Mouse (Mus musculus): ENCODE results near the gene Olfr1315-ps1.

Olfr1315-ps1 gene

DNA sequence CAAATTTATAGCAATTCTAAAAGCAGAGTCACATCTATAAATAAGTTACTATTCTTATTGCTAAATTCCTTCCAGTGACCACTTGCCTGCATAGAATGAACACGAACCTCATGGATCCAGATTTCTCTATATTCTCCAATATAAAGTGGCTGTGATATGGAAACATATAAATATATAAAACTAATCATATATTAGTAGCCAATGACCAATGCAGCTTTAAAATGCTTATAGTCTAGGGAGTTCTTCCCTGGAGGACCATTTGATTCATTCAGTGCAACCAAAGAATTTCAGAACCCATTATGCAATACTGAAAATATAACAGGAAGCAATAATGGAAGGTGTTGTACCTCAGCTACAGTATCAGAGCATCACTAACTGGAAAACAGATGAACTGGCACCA, at the start of gene Olfr1315-ps1:
Gene Olfr1315-ps1 (minus strand): TSS at position 101 of the 400 bp plus-strand sequence.
- no peak for DNase-seq (ENCODE audit: extremely low read depth, low read depth)

DNA sequence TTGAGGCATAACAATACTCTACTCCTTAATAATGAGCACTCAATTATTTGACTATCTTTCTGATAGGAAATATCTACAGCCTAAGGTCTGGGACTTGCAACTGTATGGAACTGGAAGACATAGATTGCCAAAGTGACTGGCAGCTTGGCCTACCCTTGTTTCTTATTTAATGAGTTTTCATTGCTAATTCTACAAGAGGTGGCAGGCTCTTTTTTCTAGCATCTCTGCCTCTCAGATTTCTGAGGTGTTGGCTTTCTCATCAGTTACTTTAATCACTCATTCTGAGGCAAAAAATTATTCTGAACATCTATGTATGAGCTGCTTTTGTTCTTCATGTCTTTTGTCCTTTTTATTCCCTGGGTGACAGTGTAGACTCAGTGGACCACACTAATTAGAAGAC, 38.7 kb upstream of the Olfr1315-ps1 start, which contains the start of gene Olfr1318:
Gene Olfr1318 (plus strand): TSS at position 301 of the 400 bp plus-strand sequence.
- DNase-seq (ENCODE audit: extremely low read depth, low read depth), result no peak

DNA sequence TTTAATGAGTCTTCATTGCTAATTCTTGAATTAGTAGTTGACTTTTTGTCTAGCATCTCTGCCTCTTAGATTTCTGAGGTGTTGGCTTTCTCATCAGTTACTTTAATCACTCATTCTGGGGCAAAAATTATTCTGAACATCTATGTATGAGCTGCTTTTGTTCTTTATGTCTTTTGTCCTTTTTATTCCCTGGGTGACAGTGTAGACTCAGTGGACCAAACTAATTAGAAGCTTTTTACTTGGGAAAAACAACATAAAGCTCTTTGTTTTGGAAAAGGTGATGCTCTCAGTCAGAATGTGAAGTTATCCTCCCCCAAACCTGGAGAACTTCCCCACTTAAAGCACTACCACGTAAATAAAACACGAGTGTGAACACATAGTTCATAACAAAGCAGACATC, 24.8 kb upstream of the Olfr1315-ps1 start, which contains the start of gene Olfr1317:
Gene Olfr1317 (plus strand): TSS at position 301 of the 400 bp plus-strand sequence.
- no peak for DNase-seq (ENCODE audit: extremely low read depth, low read depth)

DNA sequence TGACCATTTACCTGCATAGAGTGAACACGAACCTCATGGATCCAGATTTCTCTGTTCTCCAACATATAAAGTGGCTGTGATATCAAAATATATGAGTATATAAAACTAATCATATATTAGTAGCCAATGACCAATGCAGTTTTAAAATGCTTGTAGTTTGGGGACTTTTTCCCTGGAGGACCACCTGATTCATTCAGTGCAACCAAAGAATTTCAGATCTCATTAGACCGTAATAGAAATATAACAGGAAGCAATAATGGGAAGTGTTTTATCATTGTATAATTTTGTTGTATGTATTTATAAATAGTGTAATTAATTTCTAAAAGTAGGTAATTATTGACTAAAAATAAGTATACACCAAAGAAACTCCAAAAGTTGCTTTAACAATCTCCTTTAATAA, 19.6 kb upstream of the Olfr1315-ps1 start, which contains the start of gene Olfr1316:
Gene Olfr1316 (minus strand): TSS at position 101 of the 400 bp plus-strand sequence.
- DNase-seq (ENCODE audit: extremely low read depth, low read depth), result no peak

DNA sequence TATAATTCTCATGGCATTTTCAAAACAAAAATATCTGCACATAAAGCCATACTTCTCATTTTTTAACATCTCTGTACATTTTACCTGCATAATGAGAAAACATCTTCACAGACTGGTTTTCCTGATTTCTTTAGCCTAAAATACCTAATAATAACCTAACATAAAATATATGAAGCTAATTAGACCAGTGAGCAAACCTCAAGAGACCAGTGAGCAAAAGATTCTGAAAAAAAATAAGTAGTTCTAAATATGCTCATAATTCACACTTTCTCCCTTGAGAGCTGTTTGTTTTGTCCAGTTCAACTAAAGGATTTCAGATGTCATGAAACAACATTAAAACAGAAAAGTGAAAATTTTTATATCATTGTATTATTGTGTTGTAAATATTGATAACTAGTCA, 18.6 kb downstream of the Olfr1315-ps1 start, which contains the start of gene Olfr1314:
Gene Olfr1314 (minus strand): TSS at position 101 of the 400 bp plus-strand sequence.
- DNase-seq (ENCODE audit: extremely low read depth, low read depth), result no peak

DNA sequence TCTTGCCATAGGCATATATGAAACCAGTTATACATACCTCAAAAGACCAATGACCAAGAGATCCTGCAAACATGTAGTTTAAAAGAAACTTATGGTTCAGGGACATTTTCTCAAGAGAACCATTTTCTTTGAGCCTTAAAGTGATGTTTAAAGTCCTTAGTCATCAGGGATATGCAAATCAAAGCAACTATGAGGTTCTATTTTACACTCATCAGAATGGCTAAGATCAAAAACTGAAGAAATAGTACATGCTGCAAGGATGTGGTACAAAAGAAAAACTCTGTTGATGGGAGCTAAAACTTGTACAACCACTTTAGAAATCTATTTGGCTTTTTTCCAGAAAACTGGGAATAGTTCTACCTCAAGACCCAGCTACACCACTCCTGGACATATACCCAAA, 37.5 kb downstream of the Olfr1315-ps1 start, which contains the start of gene Olfr1313:
Gene Olfr1313 (minus strand): TSS at position 101 of the 400 bp plus-strand sequence.
- DNase-seq (ENCODE audit: extremely low read depth, low read depth), result no peak
